Mouse (Mus musculus) hindbrain, embryonic 13.5 days (tissue): ENCODE data around the gene Ap3b1. TPM values are rescaled to one million over a fixed set of nuclear protein-coding genes. Genes with fewer than 3 reads are reported as not detected.
"Not testable (repeated sequence)": the region's sequence is repeated elsewhere in the genome, so short reads cannot be mapped to it uniquely, and the experiment has no call there.

Experiments used
- ATAC-seq: fragments of 200-750 bp; cut with Nextera tagmentation; 2 replicates; pipeline ENCODE4 v1.8.0; 2017; ENCODE audit warnings: moderate TSS enrichment; ENCODE audit not compliant: low FRiP score
- H3K27ac ChIP-seq: fragments of 300-500 bp; sonication (generic); 2 replicates; pipeline ENCODE4 v1.5.1; 2015; ENCODE audit warnings: inconsistent platforms, mild to moderate bottlenecking, moderate library complexity
- H3K27me3 ChIP-seq: fragments of 300-500 bp; sonication (generic); 2 replicates; pipeline ENCODE4 v1.6.1; 2015; ENCODE audit warnings: mild to moderate bottlenecking, inconsistent platforms
- H3K36me3 ChIP-seq: fragments of 300-500 bp; sonication (generic); 2 replicates; pipeline ENCODE4 v1.6.1; 2015; ENCODE audit warnings: mild to moderate bottlenecking, inconsistent platforms
- H3K4me1 ChIP-seq: fragments of 300-500 bp; sonication (generic); replicated peaks from 2 replicates; pipeline ENCODE4 v1.6.1; 2015; ENCODE audit warnings: inconsistent platforms
- H3K4me2 ChIP-seq: fragments of 300-500 bp; sonication (generic); 2 replicates; pipeline ENCODE4 v1.6.1; 2015; ENCODE audit warnings: inconsistent platforms, mild to moderate bottlenecking, moderate library complexity
- H3K4me3 ChIP-seq: fragments of 300-500 bp; sonication (generic); 2 replicates; pipeline ENCODE4 v1.5.1; 2015; ENCODE audit warnings: mild to moderate bottlenecking, inconsistent platforms
- H3K9ac ChIP-seq: fragments of 300-500 bp; sonication (generic); 2 replicates; pipeline ENCODE4 v1.6.1; 2015; ENCODE audit warnings: mild to moderate bottlenecking, inconsistent platforms
- H3K9me3 ChIP-seq: fragments of 300-500 bp; sonication (generic); 2 replicates; pipeline ENCODE4 v1.6.1; 2016; ENCODE audit warnings: inconsistent platforms
- WGBS: fragments of 180-500 bp; shearing (Covaris S2); methylation state at CpG from one replicate; pipeline ENCODE4 v1.1.7; 2015; 5-methylcytosine and 5-hydroxymethylcytosine counted together
- polyA plus RNA-seq: library from polyadenylated mRNA; unstranded; fragments of >200 nt; fragmentation: Nextera tagmentation; extraction: Ambion mirVana; gene quantifications from 2 replicates; pipeline ENCODE4 v1.2.1, GENCODE M21; 2015

The Ap3b1 gene
- polyA plus RNA-seq: 31.6 and 33.0 TPM in 2 replicates

- peaks cover 19% of the 10 kb centered on the region for H3K4me1 ChIP-seq
- no peaks in the 10 kb centered on the region for H3K27me3 ChIP-seq
- under 1% methylated on average over 65 of the region's 79 CpGs for WGBS
- no peaks in the 10 kb centered on the region for H3K9me3 ChIP-seq
- H3K4me3 ChIP-seq: peak within 1 kb of the TSS; percentile 85
- H3K36me3 ChIP-seq: no peaks in the 10 kb centered on the region
- peak within 1 kb of the TSS; percentile 91 for H3K4me2 ChIP-seq
- peak within 1 kb of the TSS; percentile 87 for H3K9ac ChIP-seq
- peak; percentile 98 for ATAC-seq
- peak within 1 kb of the TSS; percentile 88 for H3K27ac ChIP-seq
Observed at GRCm38 (mm10) chr13:94358401-94359265, at the start of gene Ap3b1. Ap3b1 (plus strand) TSS chr13:94358960.

- H3K27ac ChIP-seq, ATAC-seq, H3K4me3 ChIP-seq, H3K4me1 ChIP-seq, H3K36me3 ChIP-seq, H3K27me3 ChIP-seq, H3K9me3 ChIP-seq, H3K4me2 ChIP-seq, H3K9ac ChIP-seq: not testable (repeated sequence)
- 89% methylated on average over 8 of the region's 8 CpGs for WGBS
Observed at GRCm38 (mm10) chr13:94312812-94313211, 45.9 kb upstream of the Ap3b1 start.

GRCm38 (mm10) chr13:94316975-94317511 lies 41.7 kb upstream of the Ap3b1 start:
- ATAC-seq: no peak
- H3K27ac ChIP-seq: no peak overlapping the region
- 31% methylated on average over 10 of the region's 10 CpGs for WGBS

GRCm38 (mm10) chr13:94321094-94321792 lies 37.5 kb upstream of the Ap3b1 start:
- no peak overlapping the region for H3K4me3 ChIP-seq
- H3K4me2 ChIP-seq: no peak overlapping the region
- no peak for ATAC-seq
- no peaks in the 10 kb centered on the region for H3K36me3 ChIP-seq
- H3K27ac ChIP-seq: no peak overlapping the region
- H3K9ac ChIP-seq: no peak overlapping the region
- H3K4me1 ChIP-seq: no peaks in the 10 kb centered on the region
- H3K9me3 ChIP-seq: 0 out of 2 replicates have a peak, but pooled peaks cover 5% of the 10 kb centered on the region
- 0 out of 2 replicates have a peak, but pooled peaks cover 3% of the 10 kb centered on the region for H3K27me3 ChIP-seq
- WGBS: 86% methylated on average over 1 of the region's 1 CpGs

More at GRCm38 (mm10) chr13:94316975-94317511, 41.7 kb upstream of the Ap3b1 start:
- Histone ChIP-seq H3K4me3 (no peak overlapping the region), H3K9me3 (no peaks in the 10 kb centered on the region), H3K4me1 (no peaks in the 10 kb centered on the region), H3K9ac (no peak overlapping the region), H3K27me3 (0 out of 2 replicates have a peak, but pooled peaks cover 3% of the 10 kb centered on the region), H3K4me2 (no peak overlapping the region), H3K36me3 (no peaks in the 10 kb centered on the region)

DNA sequence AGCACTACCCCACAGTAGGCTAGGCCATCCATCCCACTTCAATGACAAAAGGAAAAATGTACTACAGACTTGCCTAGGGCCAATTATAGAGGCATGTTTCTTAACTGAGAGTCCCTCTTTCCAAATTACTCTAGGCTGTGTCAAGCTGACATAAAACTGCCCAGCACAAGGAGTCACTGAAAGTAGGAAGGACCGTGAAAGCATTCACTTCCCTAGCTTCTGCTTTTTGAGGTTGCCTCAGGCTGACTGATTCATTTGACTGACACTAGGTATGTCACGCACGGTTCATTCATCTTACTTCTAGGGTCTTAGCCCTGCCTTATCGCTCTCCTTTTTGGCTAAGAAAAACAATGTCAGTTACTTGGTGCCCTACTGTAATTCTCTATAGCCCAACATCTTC lies 36.3 kb upstream of the Ap3b1 start:
- 0 out of 2 replicates have a peak, but pooled peaks cover 3% of the 10 kb centered on the region for H3K27me3 ChIP-seq
- H3K4me3 ChIP-seq: no peak overlapping the region
- no peak overlapping the region for H3K27ac ChIP-seq
- 0 out of 2 replicates have a peak, but pooled peaks cover 5% of the 10 kb centered on the region for H3K9me3 ChIP-seq
- no peak overlapping the region for H3K4me2 ChIP-seq
- no peak for ATAC-seq
- no peak overlapping the region for H3K9ac ChIP-seq
- no peaks in the 10 kb centered on the region for H3K4me1 ChIP-seq
- H3K36me3 ChIP-seq: no peaks in the 10 kb centered on the region
- 97% methylated on average over 4 of the region's 4 CpGs for WGBS

DNA sequence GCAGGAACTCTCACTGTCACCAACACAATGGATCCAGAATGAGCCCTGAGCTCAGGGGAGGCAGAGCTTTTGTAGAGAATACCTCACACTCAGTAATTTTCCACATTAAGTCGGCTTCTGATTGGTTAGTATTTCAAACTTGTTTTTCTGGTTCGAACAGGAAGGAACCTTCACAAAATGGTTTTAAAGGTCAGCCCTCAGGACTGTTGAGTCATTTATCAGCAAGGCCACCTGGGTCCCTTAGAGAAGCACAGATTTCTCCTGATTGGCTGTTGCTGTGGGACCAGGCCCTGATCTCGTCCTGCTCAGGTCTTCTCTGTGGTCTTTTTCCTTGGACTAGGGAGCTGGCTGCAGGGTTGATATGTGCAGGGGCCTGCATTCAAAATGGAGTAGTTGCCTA lies 30.7 kb upstream of the Ap3b1 start:
- ATAC-seq: no peak
- H3K27me3 ChIP-seq: no peaks in the 10 kb centered on the region
- H3K9ac ChIP-seq: no peak overlapping the region
- no peak overlapping the region for H3K4me3 ChIP-seq
- H3K9me3 ChIP-seq: 0 out of 2 replicates have a peak, but pooled peaks cover 5% of the 10 kb centered on the region
- H3K4me2 ChIP-seq: no peak overlapping the region
- H3K27ac ChIP-seq: no peak overlapping the region
- 79% methylated on average over 3 of the region's 3 CpGs for WGBS
- H3K36me3 ChIP-seq: no peaks in the 10 kb centered on the region
- no peaks in the 10 kb centered on the region for H3K4me1 ChIP-seq

- not testable (repeated sequence) for H3K36me3 ChIP-seq, H3K4me2 ChIP-seq, H3K9ac ChIP-seq, H3K4me1 ChIP-seq, H3K4me3 ChIP-seq, H3K27me3 ChIP-seq, H3K27ac ChIP-seq, ATAC-seq, H3K9me3 ChIP-seq
- 96% methylated on average over 6 of the region's 6 CpGs for WGBS
Observed at GRCm38 (mm10) chr13:94329005-94329404, 29.8 kb upstream of the Ap3b1 start.

GRCm38 (mm10) chr13:94330392-94330979 lies 28.3 kb upstream of the Ap3b1 start:
- H3K4me3 ChIP-seq: no peak overlapping the region
- ATAC-seq: no peak
- no peak overlapping the region for H3K4me2 ChIP-seq
- peak overlapping the region; percentile 58 for H3K27ac ChIP-seq
- H3K9me3 ChIP-seq: no peaks in the 10 kb centered on the region
- H3K36me3 ChIP-seq: no peaks in the 10 kb centered on the region
- WGBS: 66% methylated on average over 3 of the region's 3 CpGs
- no peaks in the 10 kb centered on the region for H3K27me3 ChIP-seq
- H3K4me1 ChIP-seq: no peaks in the 10 kb centered on the region
- H3K9ac ChIP-seq: no peak overlapping the region

DNA sequence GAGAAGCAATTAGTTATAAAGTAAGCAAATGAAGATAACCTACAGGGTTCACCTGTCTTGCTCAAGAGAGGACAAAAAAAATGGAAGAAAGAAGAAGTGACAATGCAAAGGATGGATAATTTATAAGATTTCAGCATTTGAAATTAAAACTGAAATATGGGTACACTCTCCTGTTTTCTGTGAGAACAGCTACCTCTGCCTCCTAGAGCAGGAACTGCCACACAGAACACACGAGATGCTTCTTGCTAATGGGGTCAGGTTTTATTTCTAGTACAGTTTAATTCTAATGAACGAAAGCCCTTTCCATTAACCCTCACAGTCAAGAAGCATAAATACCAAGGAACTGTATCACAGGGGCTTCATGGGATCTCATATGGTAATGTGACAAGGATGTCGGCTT lies 20.4 kb upstream of the Ap3b1 start:
- 87% methylated on average over 3 of the region's 3 CpGs for WGBS
- H3K4me3 ChIP-seq: no peak overlapping the region
- H3K9me3 ChIP-seq: no peaks in the 10 kb centered on the region
- no peak overlapping the region for H3K9ac ChIP-seq
- H3K27ac ChIP-seq: no peak overlapping the region
- H3K27me3 ChIP-seq: no peaks in the 10 kb centered on the region
- no peaks in the 10 kb centered on the region for H3K36me3 ChIP-seq
- H3K4me1 ChIP-seq: no peaks in the 10 kb centered on the region
- no peak overlapping the region for H3K4me2 ChIP-seq
- ATAC-seq: no peak

DNA sequence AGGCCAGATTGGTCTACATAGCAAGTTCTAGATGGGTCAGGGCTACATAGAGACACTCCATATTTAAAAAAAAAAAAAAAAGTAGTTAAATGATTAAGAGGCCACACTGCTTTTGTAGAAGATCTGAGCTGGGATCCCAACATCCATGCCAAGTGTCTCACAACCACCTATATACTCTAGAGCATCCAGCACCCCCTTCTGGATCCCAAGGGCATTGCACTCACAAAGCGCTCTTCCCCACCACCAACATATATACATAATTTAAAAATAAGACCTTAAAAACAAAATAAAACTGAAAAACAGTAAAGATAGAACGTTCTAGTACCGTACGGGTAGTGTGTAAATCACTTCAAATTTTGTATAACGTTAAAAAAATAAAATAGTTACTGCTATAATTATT lies 15.6 kb upstream of the Ap3b1 start:
- H3K36me3 ChIP-seq: no peaks in the 10 kb centered on the region
- H3K27ac ChIP-seq: no peak overlapping the region
- ATAC-seq: no peak
- H3K9me3 ChIP-seq: no peaks in the 10 kb centered on the region
- H3K27me3 ChIP-seq: no peaks in the 10 kb centered on the region
- H3K9ac ChIP-seq: no peak overlapping the region
- 94% methylated on average over 5 of the region's 5 CpGs for WGBS
- no peaks in the 10 kb centered on the region for H3K4me1 ChIP-seq
- H3K4me3 ChIP-seq: no peak overlapping the region
- no peak overlapping the region for H3K4me2 ChIP-seq

DNA sequence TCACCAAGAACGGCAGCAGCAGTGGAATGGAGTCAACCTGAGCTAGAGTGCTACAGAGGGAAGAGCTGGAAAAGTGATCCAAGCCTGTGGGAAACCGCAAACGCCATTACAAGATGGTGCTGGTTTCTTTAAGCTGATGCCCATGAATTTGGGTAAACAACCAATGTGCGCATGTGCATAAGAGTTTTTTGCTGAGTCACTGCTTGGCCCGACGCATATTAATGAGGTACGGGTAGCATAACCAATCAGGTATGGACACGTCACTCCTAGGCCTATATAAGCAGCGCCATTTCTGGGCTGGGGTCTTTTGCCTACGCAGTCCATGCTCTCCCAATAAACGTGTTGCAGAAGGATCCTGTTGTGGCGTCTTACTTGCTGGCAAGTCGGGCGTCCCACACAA lies 14.2 kb upstream of the Ap3b1 start:
- not testable (repeated sequence) for H3K9ac ChIP-seq, H3K4me2 ChIP-seq, H3K27me3 ChIP-seq, H3K36me3 ChIP-seq, H3K4me1 ChIP-seq, ATAC-seq, H3K27ac ChIP-seq, H3K9me3 ChIP-seq, H3K4me3 ChIP-seq
- 95% methylated on average over 14 of the region's 14 CpGs for WGBS

DNA sequence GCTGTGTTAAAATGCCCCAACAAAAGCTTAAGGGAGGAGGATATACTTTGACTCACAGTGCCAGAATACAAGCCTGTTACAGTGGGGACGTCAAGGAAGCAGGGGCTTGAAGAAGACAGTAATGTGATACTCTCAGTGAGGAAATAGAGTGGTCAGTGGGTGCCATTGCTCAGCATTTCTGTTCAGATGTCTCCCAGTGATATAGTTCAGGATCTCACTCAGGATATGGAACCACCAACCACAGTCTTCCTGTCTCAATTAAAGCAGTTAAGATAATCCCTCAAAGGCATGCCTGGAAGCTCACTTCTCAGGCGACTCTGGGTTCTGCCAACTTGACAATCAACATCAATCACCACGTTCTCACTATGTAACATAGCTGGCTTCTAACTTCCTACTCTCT lies 4.2 kb upstream of the Ap3b1 start:
- Histone ChIP-seq H3K4me2 (no peak overlapping the region), H3K4me1 (peaks cover 10% of the 10 kb centered on the region), H3K27me3 (no peaks in the 10 kb centered on the region), H3K36me3 (no peaks in the 10 kb centered on the region), H3K9me3 (no peaks in the 10 kb centered on the region), H3K27ac (no peak overlapping the region), H3K9ac (no peak overlapping the region), H3K4me3 (no peak overlapping the region)
- WGBS: 74% methylated on average over 3 of the region's 3 CpGs
- ATAC-seq: no peak
